Comparison of ENCODE assay signal across 8 mouse cellular contexts in the genomic region with DNA sequence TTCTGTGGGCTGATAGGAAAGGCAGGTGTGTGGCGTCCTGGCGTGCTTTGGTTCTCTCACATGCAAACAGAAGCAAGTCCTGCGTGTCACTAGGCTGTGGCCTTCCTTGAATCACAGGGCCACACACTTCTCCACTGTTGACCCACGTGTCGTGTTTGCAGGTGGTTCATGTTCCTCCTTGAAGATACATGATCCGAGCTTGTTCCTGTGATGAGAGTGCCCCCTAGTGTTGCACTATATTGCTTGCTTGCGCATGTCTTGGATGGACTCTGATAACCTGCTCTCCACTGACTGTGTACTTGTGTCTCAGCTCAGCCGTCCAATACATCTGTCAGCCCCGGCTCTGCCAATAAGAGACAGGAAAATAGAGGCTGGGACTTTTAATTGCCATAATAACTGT. TPM values are rescaled to one million over a fixed set of nuclear protein-coding genes. Genes with fewer than 3 reads are reported as not detected.
DNase-seq lines count a peak whose midpoint lies in the region; ATAC-seq lines count a peak whose summit lies in the region.

No protein-coding gene starts in this region.

- intact Hi-C loops in gastrocnemius, postnatal 14 days (cut with DNase I; ENCODE audit: low total_unique reads): loop anchor here (5.0 to 10.0 kb wide), 2 partner anchors 60 to 103 kb away; no protein-coding TSS in a partner anchor

- peak; percentile 79 for ATAC-seq in common myeloid progenitor, adult 5-6 weeks (replicated peaks; ENCODE audit: low read depth, poor library complexity, severe bottlenecking)
- 0 out of 2 replicates have a peak, but pooled peaks have one; percentile 58 for ATAC-seq in kidney, embryonic 15.5 days (replicated peaks; ENCODE audit: low FRiP score)
- ATAC-seq in limb, embryonic 13.5 days (ENCODE audit: low FRiP score, low read depth): peak; percentile 28; the same call in 1 of the 2 replicates

- H3K27me3 ChIP-seq in kidney, embryonic 15.5 days: no peaks in the 10 kb centered on the region
- no peaks in the 10 kb centered on the region for H3K27me3 ChIP-seq in limb, embryonic 13.5 days

- H3K36me3 ChIP-seq in kidney, embryonic 15.5 days: peaks cover 99% of the 10 kb centered on the region
- H3K36me3 ChIP-seq in limb, embryonic 13.5 days: peaks cover 100% of the 10 kb centered on the region

- H3K9ac ChIP-seq in kidney, embryonic 15.5 days: no peak overlapping the region
- no peak overlapping the region for H3K9ac ChIP-seq in limb, embryonic 13.5 days

- no peak overlapping the region for H3K4me2 ChIP-seq in kidney, embryonic 15.5 days
- no peak overlapping the region for H3K4me2 ChIP-seq in limb, embryonic 13.5 days (replicated peaks)

- peak; percentile 52 to 65 for DNase-seq in urinary bladder, adult 18-20 months (ENCODE audit: low spot score in 2 of 2)
- no peak for DNase-seq in urinary bladder, postnatal 10 days (ENCODE audit: low spot score)
- DNase-seq in gastrocnemius, postnatal 14 days: peak; percentile 66
- DNase-seq in natural killer cell, adult 2 months (ENCODE audit: low spot score in 2 of 2): peak; percentile 75 to 80
- DNase-seq in telencephalon, adult 2 months (ENCODE audit: low read depth, low spot score): peak; percentile 76

- peaks cover 8% of the 10 kb centered on the region; the same call in 1 of the 2 replicates for H3K4me1 ChIP-seq in kidney, embryonic 15.5 days
- no peaks in the 10 kb centered on the region; the same call in 1 of the 2 replicates for H3K4me1 ChIP-seq in limb, embryonic 13.5 days

- whole genome bisulfite sequencing in kidney, embryonic 15.5 days: 29% methylated on average over 9 of the region's 9 CpGs
- WGBS in limb, embryonic 13.5 days: 43% methylated on average over 9 of the region's 9 CpGs

- H3K4me3 ChIP-seq in kidney, embryonic 15.5 days (replicated peaks): no peak overlapping the region
- no peak overlapping the region for H3K4me3 ChIP-seq in limb, embryonic 13.5 days

- no peak overlapping the region for H3K27ac ChIP-seq in kidney, embryonic 15.5 days
- H3K27ac ChIP-seq in limb, embryonic 13.5 days: no peak overlapping the region

- no peaks in the 10 kb centered on the region for H3K9me3 ChIP-seq in kidney, embryonic 15.5 days (replicated peaks)
- H3K9me3 ChIP-seq in limb, embryonic 13.5 days: no peaks in the 10 kb centered on the region

RNA-seq across cellular contexts. Expression of gene Qrfp, which starts 25.3 kb away (rescaled TPM):
- 0.19 and 0.27 TPM in 2 replicates for total RNA-seq in common myeloid progenitor, adult 5-6 weeks (2017)
- total RNA-seq in gastrocnemius, postnatal 14 days (2021): not detected
- polyA plus RNA-seq in kidney, embryonic 15.5 days (2015; fragmentation: Nextera tagmentation; extraction: Ambion mirVana): 0.08 TPM in 1 of 2 replicates, not detected in the other
- 0.14 and 0.23 TPM in 2 replicates for polyA plus RNA-seq in limb, embryonic 13.5 days (2015; fragmentation: Nextera tagmentation; extraction: Ambion mirVana)

Comparison
In these comparisons a context has a peak if more than half of its experiments do, and no peak if none do; other contexts are left out.
1. ATAC-seq: peak in every context shown above with its lines; median percentile 79 in common myeloid progenitor, adult 5-6 weeks; 58 in kidney, embryonic 15.5 days; 28 in limb, embryonic 13.5 days.